Mouse (Mus musculus): ENCODE measurements around the gene Rab11fip4.

Rab11fip4 gene

DNA sequence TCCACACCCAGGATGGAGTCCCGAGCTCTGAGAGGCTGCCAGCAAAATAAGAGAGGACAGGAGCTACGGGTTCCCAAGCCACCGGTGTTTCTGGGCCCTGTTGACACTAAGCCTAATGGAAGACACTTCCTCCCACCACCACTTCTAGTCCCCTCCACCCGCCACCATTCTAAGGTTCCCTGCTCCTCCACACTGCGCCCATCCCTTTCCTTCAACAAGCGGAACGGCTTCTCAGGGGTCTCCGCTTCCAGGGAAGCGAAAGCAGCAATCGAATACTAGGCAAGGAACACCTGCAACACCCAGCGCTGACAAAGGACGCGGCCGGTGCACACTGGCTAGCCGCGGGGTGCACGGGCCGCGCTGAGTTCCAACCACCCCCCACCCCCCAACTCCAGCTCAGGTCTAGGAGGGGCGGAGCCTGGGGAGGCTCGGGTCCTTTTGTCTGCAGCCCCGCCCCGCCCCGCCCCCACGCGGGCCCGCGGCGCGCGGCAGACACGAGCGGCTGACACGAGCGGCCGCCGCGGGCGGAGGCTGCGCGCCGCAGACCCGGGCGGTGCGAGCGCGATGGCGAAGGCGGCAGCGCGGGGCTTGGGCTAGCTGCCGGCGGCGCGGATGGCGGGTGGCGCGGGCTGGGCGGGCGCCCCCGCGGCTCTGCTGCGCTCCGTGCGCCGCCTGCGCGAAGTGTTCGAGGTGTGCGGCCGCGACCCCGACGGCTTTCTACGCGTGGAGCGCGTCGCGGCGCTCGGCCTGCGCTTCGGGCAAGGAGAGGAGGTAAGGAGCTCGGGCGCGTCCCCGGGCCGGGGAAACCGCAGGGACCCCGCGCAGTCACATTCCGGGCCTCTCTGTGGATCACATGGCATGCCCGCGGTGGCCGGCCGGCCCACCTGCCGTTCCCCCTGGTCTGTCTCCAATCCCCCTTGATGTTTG, at the start of gene Rab11fip4:
TSS of gene Rab11fip4 (plus strand) at position 549 of the 927 bp plus-strand sequence.
- DNase-seq (ENCODE audit: low spot score) = peak; percentile 55

DNA sequence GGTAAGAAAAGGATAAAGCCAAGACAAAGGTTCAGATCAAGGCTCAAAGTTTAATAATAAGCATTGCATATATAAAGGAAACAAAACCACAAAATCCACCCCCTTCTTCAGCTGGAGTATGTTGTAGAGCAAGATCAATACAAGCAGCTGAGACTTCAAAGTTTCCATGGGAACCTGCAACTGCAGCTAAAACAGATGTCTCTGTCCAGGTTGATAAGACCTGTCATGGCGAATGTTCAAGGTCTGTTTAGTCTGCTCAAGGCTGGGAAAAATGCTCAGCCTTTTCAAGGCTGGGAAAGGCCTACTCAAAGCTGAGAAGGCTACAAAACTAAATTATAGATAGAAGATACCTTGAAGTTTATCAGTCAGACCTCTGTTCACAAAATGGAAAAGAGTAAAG, 38.4 kb upstream of the Rab11fip4 start:
- DNase-seq (ENCODE audit: low spot score) = no peak

- no peak for DNase-seq (ENCODE audit: low spot score)
Observed at GRCm38 (mm10) chr11:79560536-79560935, 30.5 kb upstream of the Rab11fip4 start.

DNA sequence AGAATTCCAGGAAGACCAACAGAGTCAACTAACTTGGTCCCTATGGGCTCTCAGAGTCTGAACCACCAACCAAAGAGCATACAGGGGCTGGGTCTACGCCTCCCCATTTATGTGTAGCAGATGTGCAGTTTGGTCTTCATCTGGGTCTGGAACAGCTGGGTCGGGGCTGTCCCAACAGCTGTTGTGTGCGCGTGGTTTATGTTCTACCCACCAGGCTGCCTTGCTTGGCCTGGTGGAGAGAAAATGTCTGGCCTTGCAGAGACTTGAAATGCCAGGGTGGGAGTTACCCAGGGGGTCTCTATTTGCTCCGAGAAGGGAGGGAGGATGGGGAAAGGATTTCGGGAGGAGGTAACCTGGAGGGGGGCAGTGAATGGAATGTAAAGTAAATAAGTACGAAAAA, 27.5 kb upstream of the Rab11fip4 start:
- no peak for DNase-seq (ENCODE audit: low spot score)

- no peak for DNase-seq (ENCODE audit: low spot score)
Observed at GRCm38 (mm10) chr11:79566947-79567346, 24.1 kb upstream of the Rab11fip4 start.

DNA sequence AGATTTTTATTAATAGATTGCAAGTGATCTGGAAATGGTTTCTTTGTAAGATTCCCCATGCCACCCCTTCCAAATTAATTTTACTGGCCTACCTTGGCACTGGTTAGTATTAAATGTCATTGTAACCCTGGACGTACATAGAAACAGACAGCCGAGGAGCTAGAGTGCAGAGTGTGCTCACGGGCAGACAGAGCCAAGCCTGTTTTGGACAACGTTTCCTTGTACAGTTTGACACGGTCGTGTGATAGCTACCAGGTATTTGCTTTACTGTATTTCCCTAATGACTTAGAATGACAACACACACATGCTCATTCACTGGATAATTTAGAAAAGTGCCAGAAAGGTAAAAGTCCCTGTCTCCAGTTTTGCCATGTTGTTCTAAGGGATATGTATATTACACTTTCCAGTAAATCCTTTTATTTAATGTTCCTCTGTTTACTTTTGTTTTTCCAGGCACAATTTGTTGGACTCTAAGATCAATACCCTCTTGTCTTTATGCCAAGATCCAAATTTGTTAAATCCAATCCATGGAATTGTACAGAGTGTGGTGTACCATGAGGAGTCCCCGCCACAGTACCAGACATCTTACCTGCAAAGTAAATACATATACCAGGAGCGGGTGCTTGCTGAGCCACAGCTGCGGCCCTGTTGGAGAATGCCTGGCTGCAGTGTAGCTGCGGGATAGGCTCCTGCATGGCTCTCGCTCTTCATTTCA, 22.7 kb upstream of the Rab11fip4 start:
- DNase-seq (ENCODE audit: low spot score) = no peak

- DNase-seq (ENCODE audit: low spot score) = no peak
Observed at GRCm38 (mm10) chr11:79570319-79570718, 20.7 kb upstream of the Rab11fip4 start.

GRCm38 (mm10) chr11:79573836-79574235, 17.2 kb upstream of the Rab11fip4 start:
- no peak for DNase-seq (ENCODE audit: low spot score)

DNA sequence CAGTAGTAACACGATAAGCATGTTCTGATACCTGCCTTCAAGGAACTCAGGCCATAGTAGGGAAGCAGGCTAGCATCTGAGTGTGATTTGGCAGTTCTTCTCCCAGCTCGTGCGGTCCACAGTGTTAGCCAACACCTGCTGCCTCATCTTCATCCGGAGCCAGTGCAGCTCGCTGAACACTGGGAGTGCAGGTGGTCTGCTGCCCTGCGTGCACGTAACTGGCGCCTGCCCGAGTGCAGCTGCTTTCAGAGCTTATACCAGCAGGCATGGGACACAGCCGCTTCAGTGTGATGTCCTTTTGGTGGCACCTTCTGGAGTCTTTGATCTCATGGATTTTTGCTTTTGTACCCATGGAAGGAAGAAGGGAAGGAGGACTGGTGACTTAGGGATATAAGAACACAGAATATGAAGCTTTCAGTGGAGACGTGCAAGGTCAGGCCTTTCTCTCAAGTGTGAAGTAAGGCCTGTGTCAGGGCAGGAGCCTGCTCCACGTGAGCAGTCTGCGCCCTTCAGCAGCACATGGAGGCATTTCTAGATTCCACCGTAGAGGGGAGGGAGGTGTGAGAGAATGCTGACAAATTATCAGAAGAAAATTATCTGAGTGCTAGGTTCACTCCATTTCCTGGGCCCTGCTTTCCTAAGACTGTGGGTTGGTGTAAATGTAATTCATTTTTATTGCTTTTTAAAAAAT, 15.5 kb upstream of the Rab11fip4 start:
- DNase-seq (ENCODE audit: low spot score) = no peak

GRCm38 (mm10) chr11:79577741-79578140, 13.3 kb upstream of the Rab11fip4 start:
- no peak for DNase-seq (ENCODE audit: low spot score)

DNA sequence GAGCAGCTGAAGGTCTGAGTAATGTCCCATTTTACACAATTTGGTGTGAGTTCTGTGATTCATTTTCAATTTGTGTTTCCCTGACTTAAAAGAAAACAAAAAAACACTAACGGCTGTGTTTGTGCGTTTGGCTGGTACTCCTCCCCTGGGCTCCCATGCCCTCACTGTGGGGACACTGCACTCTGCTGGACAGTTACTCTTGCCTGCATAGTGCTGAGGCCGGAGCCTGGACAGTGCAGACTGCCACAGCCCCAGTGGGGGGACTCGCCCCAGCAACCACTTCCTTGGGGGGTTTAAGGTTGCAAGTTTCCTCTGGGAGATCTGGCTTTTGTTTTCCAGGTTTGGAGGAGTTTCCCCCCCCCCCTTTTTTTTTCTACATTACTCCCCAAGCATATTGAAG, 10.4 kb upstream of the Rab11fip4 start:
- no peak for DNase-seq (ENCODE audit: low spot score)

- DNase-seq (ENCODE audit: low spot score) = no peak
Observed at GRCm38 (mm10) chr11:79581257-79581656, 9.8 kb upstream of the Rab11fip4 start.

DNA sequence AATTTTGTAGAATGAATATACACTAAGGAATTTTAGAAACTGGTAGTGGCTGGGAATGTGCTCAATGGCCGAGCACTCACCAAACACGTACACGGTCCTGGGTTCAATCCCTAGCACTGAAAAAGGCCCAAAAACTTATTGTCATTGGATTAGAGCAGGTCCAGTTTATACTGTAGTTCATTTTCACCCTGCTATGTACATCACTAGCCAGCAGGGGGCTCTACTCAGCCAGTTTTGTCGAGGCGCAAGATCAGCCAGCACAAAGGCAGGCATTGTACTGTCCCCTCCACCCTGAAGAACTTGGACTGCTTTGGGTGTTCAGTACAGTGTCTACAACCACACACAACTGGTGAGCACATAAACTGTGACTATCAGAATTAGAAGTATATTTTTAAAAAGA, 6.8 kb upstream of the Rab11fip4 start:
- DNase-seq (ENCODE audit: low spot score) = peak; percentile 47

- DNase-seq (ENCODE audit: low spot score) = peak; percentile 45
Observed at GRCm38 (mm10) chr11:79589317-79590075, 1.5 kb upstream of the Rab11fip4 start.

- DNase-seq (ENCODE audit: low spot score) = no peak
Observed at GRCm38 (mm10) chr11:79591591-79591975, 571 bp downstream of the Rab11fip4 start.

DNA sequence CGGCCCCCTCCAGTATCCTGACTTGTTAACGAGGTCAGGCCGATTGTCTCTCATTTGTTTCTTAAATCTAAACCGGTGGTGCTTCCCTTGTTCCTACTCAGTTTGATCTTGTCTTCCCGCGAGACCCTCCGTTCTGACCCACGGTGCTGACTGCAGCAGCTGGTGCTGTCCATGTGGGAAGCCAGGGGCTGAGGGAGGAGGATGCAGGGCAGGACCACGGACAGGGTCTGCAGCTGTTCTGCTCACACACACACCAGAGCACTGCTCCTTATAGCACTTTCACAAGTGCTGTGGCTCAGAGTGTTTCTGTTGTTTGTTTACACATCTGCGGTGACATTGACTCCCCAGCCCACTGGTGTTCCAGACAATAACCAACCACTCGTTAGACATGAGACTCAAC, 2.5 kb downstream of the Rab11fip4 start:
- DNase-seq (ENCODE audit: low spot score) = no peak

DNA sequence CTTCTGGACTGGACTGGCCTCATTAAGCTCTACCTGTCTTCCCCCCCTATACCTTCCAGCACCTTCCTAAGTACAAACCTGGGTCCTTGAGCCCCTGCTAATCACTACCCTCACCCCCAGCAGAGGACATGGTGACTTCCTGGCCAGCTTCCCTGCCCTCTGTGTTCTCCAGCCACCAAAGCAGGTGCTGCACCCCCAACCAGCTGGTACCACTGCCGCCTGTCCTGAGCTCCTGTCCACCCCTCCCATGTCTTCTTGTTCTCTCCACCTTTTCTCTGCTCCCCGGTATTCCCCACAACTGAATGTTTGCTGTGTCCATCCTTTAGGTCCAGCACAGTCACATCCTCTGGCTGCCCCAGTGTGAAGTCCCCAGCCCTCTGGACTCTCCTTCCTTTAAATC, 19.4 kb downstream of the Rab11fip4 start:
- DNase-seq (ENCODE audit: low spot score) = no peak

- DNase-seq (ENCODE audit: low spot score) = no peak
Observed at GRCm38 (mm10) chr11:79611011-79611666, 20.1 kb downstream of the Rab11fip4 start.

DNA sequence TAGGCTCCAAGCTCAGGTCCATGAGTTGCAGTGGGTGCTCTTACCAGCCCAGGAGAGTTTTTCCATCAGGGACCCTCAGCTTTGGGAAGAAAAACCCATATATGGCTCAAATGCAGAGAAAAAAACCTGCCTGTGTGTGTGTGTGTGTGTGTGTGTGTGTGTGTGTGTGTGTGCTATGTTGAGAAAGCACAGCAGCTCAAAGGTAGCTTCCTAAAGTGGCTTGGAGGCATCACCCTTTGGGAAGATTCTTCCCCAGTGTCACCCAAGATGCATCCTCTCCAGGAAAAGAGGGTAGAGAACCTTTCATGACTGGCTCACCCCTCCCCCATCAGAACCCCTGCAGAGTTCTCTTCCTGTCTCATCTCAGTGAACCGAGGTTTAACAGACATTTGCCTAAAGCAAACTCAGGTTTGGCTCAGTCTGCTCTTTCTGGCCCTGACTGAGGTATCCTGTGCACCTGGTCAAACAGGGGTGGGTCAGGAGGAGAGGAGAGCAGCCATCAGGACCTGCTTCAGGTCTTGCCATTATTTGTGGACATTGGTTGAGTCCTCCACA, 21.1 kb downstream of the Rab11fip4 start:
- DNase-seq (ENCODE audit: low spot score) = no peak

- DNase-seq (ENCODE audit: low spot score) = no peak
Observed at GRCm38 (mm10) chr11:79613084-79613483, 22.1 kb downstream of the Rab11fip4 start.

DNA sequence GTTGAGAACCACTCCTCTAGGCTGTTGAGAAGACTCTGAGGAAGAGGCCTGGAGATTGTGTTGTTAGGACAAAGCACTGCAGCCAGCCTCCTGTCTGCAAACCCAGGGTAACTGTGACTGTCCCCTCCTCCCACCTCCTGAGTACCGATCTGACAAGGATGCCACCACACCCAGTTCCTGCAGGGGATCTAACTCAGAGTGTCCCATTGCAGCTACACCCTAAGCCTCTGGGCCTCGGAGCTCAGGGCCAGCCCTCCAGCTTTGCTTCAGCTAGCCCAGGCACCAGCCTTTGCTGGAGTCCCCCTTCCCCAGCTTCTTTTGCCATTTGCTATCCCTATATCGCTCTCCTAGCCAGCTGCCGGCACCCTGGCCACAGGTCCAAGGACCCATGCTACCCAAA, 22.7 kb downstream of the Rab11fip4 start:
- no peak for DNase-seq (ENCODE audit: low spot score)

Data from testis, postnatal 14 days (tissue).